In the genomic region with DNA sequence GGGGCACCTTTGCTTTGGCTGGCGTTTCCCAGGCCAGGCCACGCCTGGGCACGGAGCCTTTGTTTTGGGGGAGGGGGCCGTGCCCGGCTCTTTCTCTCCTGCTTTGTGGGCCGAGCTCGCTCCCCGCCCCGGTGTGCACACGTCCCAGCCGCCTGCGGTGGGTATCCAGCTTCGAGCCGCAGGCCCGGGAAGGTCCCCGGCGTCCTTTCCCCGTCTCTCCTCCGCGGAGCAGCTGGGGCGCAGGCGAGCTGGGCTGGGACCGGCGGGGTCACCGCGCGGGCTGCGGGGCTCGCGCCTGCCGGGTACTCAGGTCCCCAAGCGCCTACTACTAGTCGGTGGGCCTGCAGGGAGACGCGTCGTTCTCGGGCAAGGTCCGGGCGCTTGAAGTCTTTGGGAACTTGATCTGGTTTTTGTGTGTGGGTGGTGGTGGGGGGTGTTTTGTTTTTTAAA, we compare ENCODE assay signal across 8 mouse cellular contexts. TPM values are rescaled to one million over a fixed set of nuclear protein-coding genes. Genes with fewer than 3 reads are reported as not detected.
DNase-seq lines count a peak whose midpoint lies in the region; ATAC-seq and TF ChIP-seq lines count a peak whose summit lies in the region.

No protein-coding gene starts in this region.

- H3K27me3 ChIP-seq in heart, embryonic 14.5 days (ENCODE audit: control insufficient read depth, insufficient read depth, low read length) = no peaks in the 10 kb centered on the region
- peaks cover 15% of the 10 kb centered on the region for H3K27me3 ChIP-seq in G1E (ENCODE audit: insufficient read depth, low read length)
- H3K27me3 ChIP-seq in megakaryocyte, embryonic 14.5 days (replicated peaks) = peaks cover 2% of the 10 kb centered on the region

- no peak for TF ChIP-seq CTCF in G1E (IDR thresholded peaks at IDR 0.05; ENCODE audit: low read depth, low read length)

- no peaks in the 10 kb centered on the region for H3K9me3 ChIP-seq in heart, embryonic 14.5 days (ENCODE audit: control insufficient read depth, low read length)
- no peaks in the 10 kb centered on the region for H3K9me3 ChIP-seq in G1E (replicated peaks)
- H3K9me3 ChIP-seq in megakaryocyte, embryonic 14.5 days = no peaks in the 10 kb centered on the region

- H3K4me1 ChIP-seq in heart, embryonic 14.5 days (ENCODE audit: control insufficient read depth in 2 of 2, insufficient read depth in 2 of 2, low read length in 2 of 2) = peaks cover 2 to 7% of the 10 kb centered on the region in 2 experiments; a peak in 3 of 4 replicates
- peaks cover 26% of the 10 kb centered on the region for H3K4me1 ChIP-seq in G1E (ENCODE audit: insufficient read depth, low read depth, low read length)
- peaks cover 29% of the 10 kb centered on the region for H3K4me1 ChIP-seq in megakaryocyte, embryonic 14.5 days

- H3K9ac ChIP-seq in heart, embryonic 14.5 days (ENCODE audit: low read length) = peak overlapping the region; percentile 97

- peak; percentile 62 for ATAC-seq in heart, embryonic 14.5 days (ENCODE audit: insufficient number of reproducible peaks, insufficient read depth, low FRiP score, low read depth)
- ATAC-seq in G1E (ENCODE audit: extremely low read depth, insufficient number of reproducible peaks, low FRiP score, poor library complexity, severe bottlenecking) = no peak
- ATAC-seq in granulocyte monocyte progenitor cell, adult 5-6 weeks (replicated peaks; ENCODE audit: poor library complexity, severe bottlenecking) = peak; percentile 20

- intact Hi-C loops in left cerebral cortex, postnatal 10 days (cut with DNase I) = loop anchor here (5.0 to 10.0 kb wide), 2 partner anchors 49 to 63 kb away; a partner anchor contains a TSS

- H3K36me3 ChIP-seq in heart, embryonic 14.5 days (ENCODE audit: control insufficient read depth, insufficient read depth, low read length) = peaks cover 22% of the 10 kb centered on the region
- peaks cover 30% of the 10 kb centered on the region for H3K36me3 ChIP-seq in G1E (replicated peaks)
- peaks cover 49% of the 10 kb centered on the region for H3K36me3 ChIP-seq in megakaryocyte, embryonic 14.5 days (replicated peaks; ENCODE audit: low read length)

- under 1% methylated on average over 37 of the region's 39 CpGs for WGBS in heart, embryonic 14.5 days

- no peak for DNase-seq in heart, adult 18-20 months
- DNase-seq in G1E (ENCODE audit: low spot score) = peak; percentile 56
- no peak for DNase-seq in adrenal gland, postnatal 4 days (ENCODE audit: low spot score in 2 of 2)
- DNase-seq in thymus, postnatal 10 days (ENCODE audit: low spot score in 2 of 2) = no peak
- no peak for DNase-seq in left cerebral cortex, postnatal 10 days (ENCODE audit: extremely low spot score in 1 of 2, low spot score in 2 of 2)

- H3K4me2 ChIP-seq in heart, embryonic 14.5 days (ENCODE audit: low read length) = peak overlapping the region; percentile 60

- peak overlapping the region; percentile 82 to 90 for H3K27ac ChIP-seq in heart, embryonic 14.5 days (replicated peaks in 1 of 2; ENCODE audit: control insufficient read depth in 1 of 2, insufficient read depth in 1 of 2, low read depth in 2 of 2, low read length in 2 of 2)

- peak overlapping the region; percentile 87 to 97 for H3K4me3 ChIP-seq in heart, embryonic 14.5 days (ENCODE audit: control insufficient read depth in 1 of 2, insufficient read depth in 1 of 2, low read depth in 1 of 2, low read length in 2 of 2)
- peak overlapping the region; percentile 87 for H3K4me3 ChIP-seq in G1E (ENCODE audit: low read depth, low read length)
- H3K4me3 ChIP-seq in megakaryocyte, embryonic 14.5 days (replicated peaks) = peak overlapping the region; percentile 96

RNA-seq across cellular contexts. Expression of a gene that starts 0.4 kb away (rescaled TPM):
- polyA plus RNA-seq in heart, embryonic 14.5 days (2014; fragmentation: Nextera tagmentation; extraction: Ambion mirVana) = 46.7 and 58.5 TPM in 2 replicates
- total RNA-seq in heart, adult 18-20 months (2021) = 10 to 100 TPM; 40.1 to 42.5 TPM
- 17.6 and 19.0 TPM in 2 replicates for total RNA-seq in G1E (2014; fragmentation: Nextera tagmentation)
- 41.9 and 56.8 TPM in 2 replicates for total RNA-seq in G1E (2017)
- polyA plus RNA-seq in G1E (2012) = 30.0 and 38.9 TPM in 2 replicates
- total RNA-seq in granulocyte monocyte progenitor cell, adult 5-6 weeks (2014; fragmentation: Nextera tagmentation) = 51.3 and 64.2 TPM in 2 replicates
- 71.0 and 71.5 TPM in 2 replicates for total RNA-seq in granulocyte monocyte progenitor cell, adult 5-6 weeks (2017)
- 18.5 and 37.8 TPM in 2 replicates for polyA plus RNA-seq in megakaryocyte, embryonic 14.5 days (2012; ENCODE audit: insufficient read depth, low replicate concordance)
- 10 to 100 TPM; 81.4 to 84.8 TPM for total RNA-seq in adrenal gland, postnatal 4 days (2021)
- total RNA-seq in left cerebral cortex, postnatal 10 days (2021) = 100 to 1,000 TPM; 110 to 119 TPM

RNA-seq across cellular contexts. Expression of a gene that starts 7.2 kb away (rescaled TPM):
- 1.5 and 2.1 TPM in 2 replicates for polyA plus RNA-seq in heart, embryonic 14.5 days (2014; fragmentation: Nextera tagmentation; extraction: Ambion mirVana)
- total RNA-seq in heart, adult 18-20 months (2021) = 1 to 10 TPM in 1 of 2 experiments, not detected in 1; 1.6 TPM
- total RNA-seq in G1E (2014; fragmentation: Nextera tagmentation) (1.7 TPM in 1 of 2 replicates, not detected in the other), G1E (2017) (2.9 and 3.7 TPM in 2 replicates)
- 0.41 and 0.42 TPM in 2 replicates for polyA plus RNA-seq in G1E (2012)
- 10.1 and 14.9 TPM in 2 replicates for total RNA-seq in granulocyte monocyte progenitor cell, adult 5-6 weeks (2014; fragmentation: Nextera tagmentation)
- total RNA-seq in granulocyte monocyte progenitor cell, adult 5-6 weeks (2017) = 3.7 TPM in 1 of 2 replicates, not detected in the other
- not detected in 2 replicates for polyA plus RNA-seq in megakaryocyte, embryonic 14.5 days (2012; ENCODE audit: insufficient read depth, low replicate concordance)
- total RNA-seq in adrenal gland, postnatal 4 days (2021) = 10 to 100 TPM in 1 of 2 experiments, 1 to 10 TPM in 1; 6.3 to 15.1 TPM
- 1 to 10 TPM; 1.5 to 2.6 TPM for total RNA-seq in left cerebral cortex, postnatal 10 days (2021)

RNA-seq across cellular contexts. Expression of a gene that starts 22.8 kb away (rescaled TPM):
- 0.54 and 0.62 TPM in 2 replicates for polyA plus RNA-seq in heart, embryonic 14.5 days (2014; fragmentation: Nextera tagmentation; extraction: Ambion mirVana)
- total RNA-seq in heart, adult 18-20 months (2021) = 1 to 10 TPM; 2.7 to 5.0 TPM
- total RNA-seq in G1E (2014; fragmentation: Nextera tagmentation) = 2.0 and 2.9 TPM in 2 replicates
- total RNA-seq in G1E (2017) = 9.2 and 11.4 TPM in 2 replicates
- 3.9 and 4.6 TPM in 2 replicates for polyA plus RNA-seq in G1E (2012)
- total RNA-seq in granulocyte monocyte progenitor cell, adult 5-6 weeks (2014; fragmentation: Nextera tagmentation) = 47.2 and 53.5 TPM in 2 replicates
- 63.0 and 67.1 TPM in 2 replicates for total RNA-seq in granulocyte monocyte progenitor cell, adult 5-6 weeks (2017)
- polyA plus RNA-seq in megakaryocyte, embryonic 14.5 days (2012; ENCODE audit: insufficient read depth, low replicate concordance) = 5.2 and 12.3 TPM in 2 replicates
- 1 to 10 TPM; 3.2 to 4.7 TPM for total RNA-seq in adrenal gland, postnatal 4 days (2021)
- 1 to 10 TPM; 2.0 to 2.1 TPM for total RNA-seq in left cerebral cortex, postnatal 10 days (2021)

RNA-seq across cellular contexts. Expression of a gene that starts 25.8 kb away (rescaled TPM):
- 70.9 and 74.7 TPM in 2 replicates for polyA plus RNA-seq in heart, embryonic 14.5 days (2014; fragmentation: Nextera tagmentation; extraction: Ambion mirVana)
- 10 to 100 TPM; 33.3 to 34.1 TPM for total RNA-seq in heart, adult 18-20 months (2021)
- not detected in 2 replicates for total RNA-seq in G1E (2014; fragmentation: Nextera tagmentation)
- 0.11 and 1.2 TPM in 2 replicates for total RNA-seq in G1E (2017)
- polyA plus RNA-seq in G1E (2012) = not detected in 2 replicates
- total RNA-seq in granulocyte monocyte progenitor cell, adult 5-6 weeks (2014; fragmentation: Nextera tagmentation) = not detected in 2 replicates
- total RNA-seq in granulocyte monocyte progenitor cell, adult 5-6 weeks (2017) = 5.8 TPM in 1 of 2 replicates, not detected in the other
- polyA plus RNA-seq in megakaryocyte, embryonic 14.5 days (2012; ENCODE audit: insufficient read depth, low replicate concordance) = 21.9 and 94.2 TPM in 2 replicates
- total RNA-seq in adrenal gland, postnatal 4 days (2021) = 10 to 100 TPM; 43.0 to 47.0 TPM
- total RNA-seq in left cerebral cortex, postnatal 10 days (2021) = 1 to 10 TPM; 6.3 to 9.0 TPM

RNA-seq across cellular contexts. Expression of a gene that starts 41.6 kb away (rescaled TPM):
- 0.12 TPM in 1 of 2 replicates, not detected in the other for polyA plus RNA-seq in heart, embryonic 14.5 days (2014; fragmentation: Nextera tagmentation; extraction: Ambion mirVana)
- total RNA-seq in heart, adult 18-20 months (2021) = under 1 TPM; 0.15 to 0.18 TPM
- not detected in 2 replicates for total RNA-seq in G1E (2014; fragmentation: Nextera tagmentation)
- 0.12 TPM in 1 of 2 replicates, not detected in the other for total RNA-seq in G1E (2017)
- polyA plus RNA-seq in G1E (2012) = 0.01 TPM in 1 of 2 replicates, not detected in the other
- total RNA-seq in granulocyte monocyte progenitor cell, adult 5-6 weeks (2014; fragmentation: Nextera tagmentation) = 1.5 and 2.4 TPM in 2 replicates
- 0.99 and 1.6 TPM in 2 replicates for total RNA-seq in granulocyte monocyte progenitor cell, adult 5-6 weeks (2017)
- 0.44 TPM in 1 of 2 replicates, not detected in the other for polyA plus RNA-seq in megakaryocyte, embryonic 14.5 days (2012; ENCODE audit: insufficient read depth, low replicate concordance)
- total RNA-seq in adrenal gland, postnatal 4 days (2021) = under 1 TPM; 0.34 to 0.59 TPM
- total RNA-seq in left cerebral cortex, postnatal 10 days (2021) = 1 to 10 TPM; 1.4 TPM
